In the genomic region with DNA sequence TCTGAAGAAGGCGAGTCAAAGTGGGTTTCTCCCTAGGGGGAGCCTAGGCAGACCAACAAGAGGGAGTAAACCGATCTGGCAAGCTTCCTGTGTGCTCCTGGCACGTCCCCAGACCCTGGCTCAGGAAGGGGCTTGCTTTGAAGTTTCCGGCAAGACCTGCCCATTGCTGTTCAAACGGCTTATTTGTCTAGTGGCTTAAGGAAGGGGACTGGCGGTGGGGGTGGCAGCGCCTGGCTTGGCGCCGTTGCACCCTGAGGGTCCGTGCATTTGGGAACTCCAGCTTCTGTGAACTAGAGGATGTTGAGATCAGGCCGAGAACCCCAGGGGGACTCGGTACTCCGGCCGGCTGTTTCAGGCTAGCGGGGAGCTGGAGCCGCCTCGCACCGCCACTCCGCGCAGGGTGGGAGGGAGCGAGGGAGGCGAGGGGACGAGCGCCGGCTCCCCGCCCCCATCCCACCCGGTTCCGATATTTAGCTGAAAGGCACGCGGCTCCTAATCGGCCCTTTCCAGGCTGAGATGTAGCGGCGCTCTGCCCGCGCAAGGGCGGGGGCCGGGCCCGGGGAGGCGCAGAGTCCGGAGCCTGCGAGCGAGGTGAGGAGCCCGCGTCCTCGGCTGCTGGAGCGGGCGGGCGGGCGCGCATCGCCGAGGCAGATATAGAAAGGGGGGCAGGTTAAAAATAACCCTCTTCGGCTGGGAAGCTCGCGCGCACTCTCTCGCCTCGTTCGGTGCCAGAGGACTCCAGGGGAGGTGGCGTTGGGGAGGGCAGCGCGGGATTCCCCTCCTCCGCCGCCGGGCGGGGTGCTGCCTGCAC, we compare ENCODE assay signal across 8 mouse cellular contexts. TPM values are rescaled to one million over a fixed set of nuclear protein-coding genes. Genes with fewer than 3 reads are reported as not detected.
A peak's percentile ranks its signal among the peaks of the same experiment; 100 is the strongest.
DNase-seq lines count a peak whose midpoint lies in the region; ATAC-seq and TF ChIP-seq lines count a peak whose summit lies in the region.

No protein-coding gene starts in this region.

- DNase-seq in MN1 (ENCODE audit: low spot score), result peak; percentile 72
- peak; percentile 87 for DNase-seq in cerebellum, adult 11-12 months
- DNase-seq in hindbrain, embryonic 10.5 days (ENCODE audit: low spot score), result peak; percentile 66
- DNase-seq in layer of hippocampus, adult 9-11 months, result peak; percentile 75
- peak; percentile 85 for DNase-seq in lung, embryonic 14.5 days
- DNase-seq in ovary, postnatal 36 days (ENCODE audit: low spot score), result peak; percentile 75
- DNase-seq in urinary bladder, postnatal 14 days (ENCODE audit: low spot score), result peak; percentile 53

- peak; percentile 63 for ATAC-seq in frontal cortex, adult (ENCODE audit: low TSS enrichment)
- peak; percentile 61 for ATAC-seq in lung, embryonic 14.5 days (ENCODE audit: insufficient read depth)

- peaks cover 81% of the 10 kb centered on the region for H3K4me1 ChIP-seq in hindbrain, embryonic 10.5 days (replicated peaks)
- peaks cover 55% of the 10 kb centered on the region for H3K4me1 ChIP-seq in lung, embryonic 14.5 days (ENCODE audit: insufficient read depth)

- peak overlapping the region; percentile 90 for H3K27ac ChIP-seq in hindbrain, embryonic 10.5 days
- peak overlapping the region; percentile 91 for H3K27ac ChIP-seq in lung, embryonic 14.5 days (ENCODE audit: low read depth)

- peaks cover 21% of the 10 kb centered on the region for H3K36me3 ChIP-seq in hindbrain, embryonic 10.5 days
- H3K36me3 ChIP-seq in lung, embryonic 14.5 days (ENCODE audit: insufficient read depth), result peaks cover 10% of the 10 kb centered on the region; the same call in 1 of the 2 replicates

- H3K27me3 ChIP-seq in hindbrain, embryonic 10.5 days (ENCODE audit: insufficient read depth, poor library complexity, severe bottlenecking), result peaks cover 10% of the 10 kb centered on the region; the same call in 1 of the 2 replicates
- H3K27me3 ChIP-seq in lung, embryonic 14.5 days (ENCODE audit: insufficient read depth, low read length), result no peaks in the 10 kb centered on the region

- peak overlapping the region; percentile 70 for H3K9ac ChIP-seq in lung, embryonic 14.5 days

- WGBS in hindbrain, embryonic 10.5 days, result under 1% methylated on average over 66 of the region's 66 CpGs
- WGBS in lung, embryonic 14.5 days, result under 1% methylated on average over 61 of the region's 66 CpGs

- peak overlapping the region; percentile 67 for H3K4me3 ChIP-seq in hindbrain, embryonic 10.5 days
- peak overlapping the region; percentile 66 for H3K4me3 ChIP-seq in lung, embryonic 14.5 days (ENCODE audit: low read depth, low read length)

- TF ChIP-seq CTCF in lung, embryonic 14.5 days (IDR thresholded peaks at IDR 0.05; ENCODE audit: low read depth), result no peak

- H3K9me3 ChIP-seq in hindbrain, embryonic 10.5 days, result no peaks in the 10 kb centered on the region
- no peaks in the 10 kb centered on the region for H3K9me3 ChIP-seq in lung, embryonic 14.5 days (ENCODE audit: low read depth, low read length)

- peak overlapping the region; percentile 100 for H3K4me2 ChIP-seq in lung, embryonic 14.5 days

RNA-seq across cellular contexts. Expression of gene Srebf1, which starts 46.8 kb away (rescaled TPM):
- polyA plus RNA-seq in hindbrain, embryonic 10.5 days (2016; fragmentation: Nextera tagmentation; extraction: Ambion mirVana), result 45.0 and 55.8 TPM in 2 replicates
- 73.9 and 77.2 TPM in 2 replicates for polyA plus RNA-seq in lung, embryonic 14.5 days (2014; fragmentation: Nextera tagmentation; extraction: Ambion mirVana)

Comparison
In these comparisons a context has a peak if more than half of its experiments do, and no peak if none do; other contexts are left out.
1. Peak in every context shown above with its lines: DNase-seq, ATAC-seq, H3K4me3 ChIP-seq and H3K27ac ChIP-seq.